Mouse (Mus musculus): Measurements from ENCODE around the gene Sf3b5. TPM values are rescaled to one million over a fixed set of nuclear protein-coding genes. Genes with fewer than 3 reads are reported as not detected.

The Sf3b5 gene
- total and polyA plus RNA-seq, 3 experiments: 41.9 to 51.3 (median 49.1) TPM

- H3K27me3 ChIP-seq (replicated peaks): no peaks in the 10 kb centered on the region
- H3K36me3 ChIP-seq (replicated peaks in 1 of 2; ENCODE audit: control insufficient read depth in 1 of 2, insufficient read depth in 1 of 2, low read length in 1 of 2): no peaks in the 10 kb centered on the region
- no peak overlapping the region for H3K4me2 ChIP-seq (ENCODE audit: insufficient read depth, low read depth, poor library complexity, severe bottlenecking)
- no peak overlapping the region for H3K27ac ChIP-seq (ENCODE audit: insufficient read depth, low read depth)
- no peak overlapping the region for H3K4me3 ChIP-seq (replicated peaks in 1 of 3; ENCODE audit: low read depth in 2 of 3, low read length in 2 of 3, poor library complexity in 1 of 3)
- DNase-seq (ENCODE audit: extremely low read depth): no peak
- TF ChIP-seq IRF4 (IDR thresholded peaks at IDR 0.05; ENCODE audit: low read depth, low read length) (0 out of 2 replicates have a peak, but pooled peaks have one; percentile 13), ZC3H11A (IDR thresholded peaks at IDR 0.05; ENCODE audit: low read depth, low read length) (no peak), NRF1 (IDR thresholded peaks at IDR 0.05; ENCODE audit: low read depth, low read length) (no peak), SIN3A (IDR thresholded peaks at IDR 0.05; ENCODE audit: low read length) (no peak), EP300 (IDR thresholded peaks at IDR 0.05; ENCODE audit: low read length) (0 out of 2 replicates have a peak, but pooled peaks have one; percentile 23), ZNF384 (IDR thresholded peaks at IDR 0.05; ENCODE audit: low read depth, low read length) (0 out of 2 replicates have a peak, but pooled peaks have one; percentile 21), CHD2 (IDR thresholded peaks at IDR 0.05; ENCODE audit: low read length) (no peak), POLR2AphosphoS2 (IDR thresholded peaks at IDR 0.05; ENCODE audit: low read depth, low read length) (no peak)
- in situ Hi-C loops (cut with MboI; ENCODE audit: low pct_ligation_motif_present, low pct_unique_long_range_greater_than_20kb, low sequenced_read_pairs): no loop called here
- dilution Hi-C loops (cut with MboI; ENCODE audit: extremely low pct_ligation_motif_present, extremely low pct_unique_long_range_greater_than_20kb, low sequenced_read_pairs): no loop called here
- no peak overlapping the region for H3K9ac ChIP-seq (ENCODE audit: insufficient read depth, low read depth)
- no peaks in the 10 kb centered on the region for H3K79me2 ChIP-seq (replicated peaks; ENCODE audit: control insufficient read depth, extremely low read depth, insufficient read depth, poor library complexity, severe bottlenecking)
- H3K4me1 ChIP-seq (ENCODE audit: control insufficient read depth in 1 of 2, insufficient read depth in 2 of 2): peaks cover 3% of the 10 kb centered on the region in 2 experiments; a peak in 3 of 4 replicates
- H3K9me3 ChIP-seq (replicated peaks; ENCODE audit: low read length): peaks cover 7% of the 10 kb centered on the region
Observed at GRCm38 (mm10) chr10:13035270-13035669, 30.1 kb downstream of the Sf3b5 start.

- no peak for TF ChIP-seq MEF2A (IDR thresholded peaks at IDR 0.05; ENCODE audit: borderline replicate concordance, low read depth, low read length)
- TF ChIP-seq JUN (IDR thresholded peaks at IDR 0.05; ENCODE audit: insufficient read depth, low read depth, low read length): no peak
- no peak for TF ChIP-seq PAX5 (IDR thresholded peaks at IDR 0.05; ENCODE audit: low read length)
- no peak for TF ChIP-seq HCFC1 (IDR thresholded peaks at IDR 0.05; ENCODE audit: low read depth, low read length)
- TF ChIP-seq CHD2 (IDR thresholded peaks at IDR 0.05; ENCODE audit: low read length): no peak
- no peak for TF ChIP-seq KAT2A (IDR thresholded peaks at IDR 0.05; ENCODE audit: insufficient replicate concordance, low read length)
- no peak for TF ChIP-seq ELF1 (IDR thresholded peaks at IDR 0.05; ENCODE audit: low read depth, low read length)
- Histone ChIP-seq H3K9me3 (replicated peaks; ENCODE audit: low read length) (peaks cover 7% of the 10 kb centered on the region), H3K27me3 (replicated peaks) (no peaks in the 10 kb centered on the region), H3K79me2 (replicated peaks; ENCODE audit: control insufficient read depth, extremely low read depth, insufficient read depth, poor library complexity, severe bottlenecking) (no peaks in the 10 kb centered on the region), H3K36me3 (replicated peaks in 1 of 2; ENCODE audit: control insufficient read depth in 1 of 2, insufficient read depth in 1 of 2, low read length in 1 of 2) (no peaks in the 10 kb centered on the region), H3K27ac (ENCODE audit: insufficient read depth, low read depth) (no peak overlapping the region), H3K4me2 (ENCODE audit: insufficient read depth, low read depth, poor library complexity, severe bottlenecking) (no peak overlapping the region), H3K9ac (ENCODE audit: insufficient read depth, low read depth) (no peak overlapping the region), H3K4me3 (replicated peaks in 1 of 3; ENCODE audit: low read depth in 2 of 3, low read length in 2 of 3, poor library complexity in 1 of 3) (no peak overlapping the region), H3K4me1 (ENCODE audit: control insufficient read depth in 1 of 2, insufficient read depth in 2 of 2) (peaks cover 4 to 10% of the 10 kb centered on the region in 2 experiments)
- dilution Hi-C loops (cut with MboI; ENCODE audit: extremely low pct_ligation_motif_present, extremely low pct_unique_long_range_greater_than_20kb, low sequenced_read_pairs) (no loop called here), in situ Hi-C loops (cut with MboI; ENCODE audit: low pct_ligation_motif_present, low pct_unique_long_range_greater_than_20kb, low sequenced_read_pairs) (no loop called here)
- no peak for DNase-seq (ENCODE audit: extremely low read depth)
Observed at GRCm38 (mm10) chr10:13039637-13040174, 34.6 kb downstream of the Sf3b5 start.

Data from CH12.LX (cell line).